ENCODE assay signal across 8 mouse cellular contexts in the genomic region with DNA sequence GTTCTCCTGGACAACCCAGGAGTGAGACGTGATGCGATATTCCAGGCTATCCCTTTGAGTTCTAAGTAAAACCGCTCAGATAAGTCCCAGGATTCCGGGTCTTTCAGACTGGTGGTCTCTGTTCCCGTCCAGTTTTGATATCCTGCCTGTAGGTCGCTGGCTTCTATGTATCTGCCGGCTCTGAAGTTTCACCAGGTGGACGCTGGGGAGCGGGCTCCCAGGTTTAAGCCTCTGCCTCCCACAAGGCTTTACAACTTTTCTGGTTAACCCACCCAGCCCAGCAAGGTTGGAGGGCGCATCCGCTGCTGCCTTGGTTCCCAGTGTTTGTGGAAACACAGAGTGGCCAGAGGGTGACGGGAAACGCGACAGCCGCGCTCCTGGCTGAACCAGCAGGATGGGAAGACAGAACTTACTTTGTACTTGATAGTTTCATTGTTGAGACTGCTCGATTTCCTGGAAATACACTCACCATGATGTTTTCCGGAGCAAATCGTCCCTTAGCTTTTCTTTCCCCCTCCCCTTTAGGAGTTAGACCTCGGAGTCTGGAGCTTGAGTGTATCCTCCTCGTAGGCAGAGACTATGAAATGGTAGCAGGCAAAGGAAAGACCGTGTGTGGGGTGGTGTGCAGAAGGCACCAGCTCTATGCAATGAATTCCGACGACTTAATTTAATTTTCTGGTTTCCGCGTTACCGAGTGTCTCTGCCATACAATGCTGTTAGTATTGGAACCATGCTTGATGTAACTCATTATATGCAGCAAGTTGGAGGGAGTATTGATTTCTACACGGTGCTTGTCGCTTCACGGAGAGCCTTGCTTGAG. TPM values are rescaled to one million over a fixed set of nuclear protein-coding genes. Genes with fewer than 3 reads are reported as not detected.
A peak's percentile ranks its signal among the peaks of the same experiment; 100 is the strongest.
DNase-seq lines count a peak whose midpoint lies in the region; ATAC-seq and TF ChIP-seq lines count a peak whose summit lies in the region.

No protein-coding gene starts in this region.

- H3K9me3 ChIP-seq in embryonic facial prominence, embryonic 14.5 days (ENCODE audit: control insufficient read depth, low read length), result no peaks in the 10 kb centered on the region
- no peaks in the 10 kb centered on the region for H3K9me3 ChIP-seq in heart, embryonic 16.5 days (replicated peaks; ENCODE audit: control insufficient read depth, low read length)
- no peaks in the 10 kb centered on the region for H3K9me3 ChIP-seq in lung, postnatal 0 days (ENCODE audit: low read length)

- H3K27me3 ChIP-seq in testis, adult 2 months (ENCODE audit: control insufficient read depth, insufficient read depth, low read length), result no peaks in the 10 kb centered on the region
- no peaks in the 10 kb centered on the region for H3K27me3 ChIP-seq in embryonic facial prominence, embryonic 14.5 days (replicated peaks; ENCODE audit: control insufficient read depth, insufficient read depth, low read length)
- no peaks in the 10 kb centered on the region for H3K27me3 ChIP-seq in heart, embryonic 16.5 days (ENCODE audit: control insufficient read depth, insufficient read depth, low read length)
- no peaks in the 10 kb centered on the region for H3K27me3 ChIP-seq in lung, postnatal 0 days (replicated peaks; ENCODE audit: insufficient read depth, low read length)

- H3K27ac ChIP-seq in testis, adult 2 months (ENCODE audit: control insufficient read depth, insufficient read depth, low read depth, low read length), result no peak overlapping the region
- peak overlapping the region; percentile 86 for H3K27ac ChIP-seq in embryonic facial prominence, embryonic 14.5 days (replicated peaks; ENCODE audit: low read depth, low read length)
- peak overlapping the region; percentile 90 for H3K27ac ChIP-seq in heart, embryonic 16.5 days (ENCODE audit: low read length)
- peak overlapping the region; percentile 97 for H3K27ac ChIP-seq in lung, postnatal 0 days (ENCODE audit: low read length)

- 1% methylated on average over 30 of the region's 30 CpGs for WGBS in embryonic facial prominence, embryonic 14.5 days
- WGBS in heart, embryonic 16.5 days, result 3% methylated on average over 30 of the region's 30 CpGs
- WGBS in lung, postnatal 0 days, result 4% methylated on average over 30 of the region's 30 CpGs

- H3K4me3 ChIP-seq in testis, adult 2 months (ENCODE audit: control insufficient read depth, low read depth, low read length), result peak overlapping the region; percentile 85
- peak overlapping the region; percentile 80 for H3K4me3 ChIP-seq in embryonic facial prominence, embryonic 14.5 days (ENCODE audit: low read depth, low read length)
- H3K4me3 ChIP-seq in heart, embryonic 16.5 days (ENCODE audit: low read length), result peak overlapping the region; percentile 88
- peak overlapping the region; percentile 83 for H3K4me3 ChIP-seq in lung, postnatal 0 days (ENCODE audit: low read depth, low read length)

- H3K4me1 ChIP-seq in testis, adult 2 months (ENCODE audit: control insufficient read depth, insufficient read depth, low read length), result peaks cover 11% of the 10 kb centered on the region
- 0 out of 2 replicates have a peak, but pooled peaks cover 3% of the 10 kb centered on the region for H3K4me1 ChIP-seq in embryonic facial prominence, embryonic 14.5 days (ENCODE audit: control insufficient read depth, insufficient read depth, low read length)
- H3K4me1 ChIP-seq in heart, embryonic 16.5 days (ENCODE audit: control insufficient read depth, insufficient read depth, low read length), result peaks cover 19% of the 10 kb centered on the region
- H3K4me1 ChIP-seq in lung, postnatal 0 days (ENCODE audit: insufficient read depth, low read depth, low read length), result no peaks in the 10 kb centered on the region; the same call in 1 of the 2 replicates

- no peak for TF ChIP-seq POLR2A in testis, adult 2 months (IDR thresholded peaks at IDR 0.05; ENCODE audit: control insufficient read depth, low read depth, low read length)

- H3K36me3 ChIP-seq in testis, adult 2 months (ENCODE audit: control insufficient read depth, insufficient read depth, low read length), result no peaks in the 10 kb centered on the region
- no peaks in the 10 kb centered on the region for H3K36me3 ChIP-seq in embryonic facial prominence, embryonic 14.5 days (ENCODE audit: control insufficient read depth, insufficient read depth, low read length)
- no peaks in the 10 kb centered on the region for H3K36me3 ChIP-seq in heart, embryonic 16.5 days (ENCODE audit: control insufficient read depth, insufficient read depth)
- no peaks in the 10 kb centered on the region for H3K36me3 ChIP-seq in lung, postnatal 0 days (ENCODE audit: insufficient read depth, low read length)

- TF ChIP-seq CTCF in testis, adult 2 months (IDR thresholded peaks at IDR 0.05; ENCODE audit: control insufficient read depth, insufficient read depth, insufficient replicate concordance, low read depth, low read length), result no peak
- peak; percentile 20 for TF ChIP-seq CTCF in lung, postnatal 0 days (IDR thresholded peaks at IDR 0.05)

- no peak for TF ChIP-seq EP300 in lung, postnatal 0 days (IDR thresholded peaks at IDR 0.05)

- peak overlapping the region; percentile 87 for H3K4me2 ChIP-seq in embryonic facial prominence, embryonic 14.5 days (ENCODE audit: low read depth, low read length)
- H3K4me2 ChIP-seq in heart, embryonic 16.5 days (ENCODE audit: low read depth, low read length), result peak overlapping the region; percentile 81
- H3K4me2 ChIP-seq in lung, postnatal 0 days (replicated peaks; ENCODE audit: low read depth, low read length), result peak overlapping the region; percentile 82

- ATAC-seq in embryonic facial prominence, embryonic 14.5 days (ENCODE audit: low read depth), result 0 out of 2 replicates have a peak, but pooled peaks have one; percentile 4
- ATAC-seq in heart, embryonic 16.5 days (replicated peaks; ENCODE audit: extremely low read depth, insufficient read depth, low FRiP score), result no peak
- peak; percentile 8; the same call in 1 of the 2 replicates for ATAC-seq in lung, postnatal 0 days

- DNase-seq in testis, postnatal 14 days (ENCODE audit: low spot score), result no peak
- peak; percentile 61 for DNase-seq in embryonic facial prominence, embryonic 14.5 days (ENCODE audit: low spot score)
- DNase-seq in kidney, postnatal 14 days, result peak; percentile 59
- DNase-seq in lung, postnatal 0 days (ENCODE audit: low spot score), result peak; percentile 64
- DNase-seq in right cerebral cortex, adult 2 months (ENCODE audit: low spot score in 2 of 2), result peak; percentile 18 to 52
- DNase-seq in spleen, adult 12 weeks (ENCODE audit: low spot score), result no peak

- H3K9ac ChIP-seq in embryonic facial prominence, embryonic 14.5 days (ENCODE audit: low read depth, low read length), result peak overlapping the region; percentile 85
- peak overlapping the region; percentile 96 for H3K9ac ChIP-seq in heart, embryonic 16.5 days (ENCODE audit: low read length)
- H3K9ac ChIP-seq in lung, postnatal 0 days (replicated peaks; ENCODE audit: low read depth), result peak overlapping the region; percentile 89

RNA-seq across cellular contexts. Expression of a gene that starts 1.6 kb away (rescaled TPM):
- polyA plus RNA-seq in testis, adult 2 months (2012; rRNA removed), result 1.3 and 1.7 TPM in 2 replicates
- 21.7 and 22.7 TPM in 2 replicates for polyA plus RNA-seq in embryonic facial prominence, embryonic 14.5 days (2014; fragmentation: Nextera tagmentation; extraction: Ambion mirVana)
- 40.1 and 42.5 TPM in 2 replicates for polyA plus RNA-seq in heart, embryonic 16.5 days (2015; fragmentation: Nextera tagmentation; extraction: Ambion mirVana)
- polyA plus RNA-seq in lung, postnatal 0 days (2015; fragmentation: Nextera tagmentation; extraction: Ambion mirVana), result 31.1 and 36.2 TPM in 2 replicates

Comparison
In these comparisons a context has a peak if more than half of its experiments do, and no peak if none do; other contexts are left out.
1. DNase-seq: peak in embryonic facial prominence, embryonic 14.5 days (single experiment), kidney, postnatal 14 days (single experiment), lung, postnatal 0 days (single experiment) and right cerebral cortex, adult 2 months (2 of 2); none in testis, postnatal 14 days (single experiment) and spleen, adult 12 weeks (single experiment).
2. Peak in every context shown above with its lines, with median percentiles within 50 percentile points of each other: H3K4me3 ChIP-seq, H3K4me2 ChIP-seq and H3K9ac ChIP-seq.